Mouse (Mus musculus): ENCODE data around the gene Antxrl.

- no peak for TF ChIP-seq CTCF (IDR thresholded peaks at IDR 0.05; ENCODE audit: low read depth, low read length)
- TF ChIP-seq POLR2A (IDR thresholded peaks at IDR 0.05; ENCODE audit: extremely low read depth, insufficient read depth, low read length), result no peak
Observed at GRCm38 (mm10) chr14:34103855-34104254, 51.3 kb downstream of the Antxrl start.
